Mouse (Mus musculus) midbrain, embryonic 10.5 days (tissue): ENCODE measurements around the gene Smap2. TPM values are rescaled to one million over a fixed set of nuclear protein-coding genes. Genes with fewer than 3 reads are reported as not detected.

Experiments used
- DNase-seq: peaks from one replicate; pipeline ENCODE4 v3.0.0-alpha.2; 2017; ENCODE audit warnings: low spot score
- H3K27ac ChIP-seq: fragments of 300-500 bp; sonication (generic); replicated peaks from 2 replicates; pipeline ENCODE4 v1.5.1; 2016; ENCODE audit warnings: mild to moderate bottlenecking
- H3K27me3 ChIP-seq: fragments of 300-500 bp; sonication (generic); 2 replicates; pipeline ENCODE4 v1.6.1; 2016; ENCODE audit warnings: low read depth, mild to moderate bottlenecking; ENCODE audit not compliant: poor library complexity, severe bottlenecking
- H3K36me3 ChIP-seq: fragments of 300-500 bp; sonication (generic); 2 replicates; pipeline ENCODE4 v1.6.1; 2016; ENCODE audit warnings: mild to moderate bottlenecking, moderate library complexity
- H3K4me1 ChIP-seq: fragments of 300-500 bp; sonication (generic); 2 replicates; pipeline ENCODE4 v1.6.1; 2016
- H3K4me3 ChIP-seq: fragments of 300-500 bp; sonication (generic); 2 replicates; pipeline ENCODE4 v1.5.1; 2016; ENCODE audit warnings: mild to moderate bottlenecking, moderate library complexity
- H3K9me3 ChIP-seq: fragments of 300-500 bp; sonication (generic); replicated peaks from 2 replicates; pipeline ENCODE4 v1.6.1; 2016; ENCODE audit warnings: mild to moderate bottlenecking
- WGBS: fragments of 180-500 bp; shearing (Covaris S2); methylation state at CpG from one replicate; pipeline ENCODE4 v1.1.7; 2016; 5-methylcytosine and 5-hydroxymethylcytosine counted together
- polyA plus RNA-seq: library from polyadenylated mRNA; unstranded; fragments of >200 nt; fragmentation: Nextera tagmentation; extraction: Ambion mirVana; gene quantifications from 2 replicates; pipeline ENCODE4 v1.2.1, GENCODE M21; 2016

The Smap2 gene
- polyA plus RNA-seq, 1 experiment from 2014 or later: 14.0 TPM

- peaks cover 35% of the 10 kb centered on the region for H3K27me3 ChIP-seq
- H3K4me3 ChIP-seq: peak within 1 kb of the TSS; percentile 57
- H3K9me3 ChIP-seq: no peaks in the 10 kb centered on the region
- peaks cover 36% of the 10 kb centered on the region for H3K4me1 ChIP-seq
- WGBS: 3% methylated on average over 46 of the region's 46 CpGs
- no peaks in the 10 kb centered on the region for H3K36me3 ChIP-seq
- peak within 1 kb of the TSS; percentile 69 for H3K27ac ChIP-seq
- DNase-seq: peak; percentile 58
These were observed 22.5 kb upstream of the Smap2 start, which contains the start of gene Col9a2 for GRCm38 (mm10) chr4:121039331-121040115. Col9a2 (plus strand) TSS chr4:121039385.

GRCm38 (mm10) chr4:121033006-121033405, 16.0 kb upstream of the Smap2 start:
- 83% methylated on average over 2 of the region's 2 CpGs for WGBS
- Histone ChIP-seq H3K4me3 (no peak overlapping the region), H3K27ac (no peak overlapping the region), H3K27me3 (peaks cover 6% of the 10 kb centered on the region), H3K4me1 (no peaks in the 10 kb centered on the region), H3K36me3 (no peaks in the 10 kb centered on the region), H3K9me3 (no peaks in the 10 kb centered on the region)
- DNase-seq: no peak

- Histone ChIP-seq H3K27ac (no peak overlapping the region), H3K9me3 (no peaks in the 10 kb centered on the region), H3K27me3 (no peaks in the 10 kb centered on the region), H3K36me3 (no peaks in the 10 kb centered on the region), H3K4me3 (no peak overlapping the region), H3K4me1 (no peaks in the 10 kb centered on the region)
- 64% methylated on average over 4 of the region's 4 CpGs for WGBS
- no peak for DNase-seq
These were observed 14.4 kb upstream of the Smap2 start for GRCm38 (mm10) chr4:121031440-121031839.

GRCm38 (mm10) chr4:121029632-121030031, 12.6 kb upstream of the Smap2 start:
- WGBS: 67% methylated on average over 3 of the region's 3 CpGs
- Histone ChIP-seq H3K27me3 (no peaks in the 10 kb centered on the region), H3K4me3 (no peak overlapping the region), H3K36me3 (no peaks in the 10 kb centered on the region), H3K27ac (no peak overlapping the region), H3K4me1 (no peaks in the 10 kb centered on the region), H3K9me3 (no peaks in the 10 kb centered on the region)
- no peak for DNase-seq

GRCm38 (mm10) chr4:121028659-121029392, 11.8 kb upstream of the Smap2 start:
- WGBS: 29% methylated on average over 14 of the region's 14 CpGs
- no peak overlapping the region for H3K27ac ChIP-seq
- no peaks in the 10 kb centered on the region for H3K36me3 ChIP-seq
- H3K27me3 ChIP-seq: no peaks in the 10 kb centered on the region
- no peaks in the 10 kb centered on the region for H3K4me1 ChIP-seq
- peak; percentile 75 for DNase-seq
- no peak overlapping the region for H3K4me3 ChIP-seq
- H3K9me3 ChIP-seq: no peaks in the 10 kb centered on the region

GRCm38 (mm10) chr4:121028146-121028545, 11.1 kb upstream of the Smap2 start:
- Histone ChIP-seq H3K4me3 (no peak overlapping the region), H3K4me1 (no peaks in the 10 kb centered on the region), H3K27me3 (no peaks in the 10 kb centered on the region), H3K9me3 (no peaks in the 10 kb centered on the region), H3K27ac (no peak overlapping the region), H3K36me3 (no peaks in the 10 kb centered on the region)
- WGBS: 83% methylated on average over 1 of the region's 1 CpGs
- no peak for DNase-seq

GRCm38 (mm10) chr4:121025681-121026080, 8.6 kb upstream of the Smap2 start:
- Histone ChIP-seq H3K4me3 (no peak overlapping the region), H3K27ac (no peak overlapping the region), H3K9me3 (no peaks in the 10 kb centered on the region), H3K4me1 (peaks cover 3% of the 10 kb centered on the region; the same call in 1 of the 2 replicates), H3K27me3 (no peaks in the 10 kb centered on the region), H3K36me3 (no peaks in the 10 kb centered on the region)
- 78% methylated on average over 2 of the region's 2 CpGs for WGBS
- DNase-seq: no peak

- H3K27me3 ChIP-seq: no peaks in the 10 kb centered on the region
- H3K4me1 ChIP-seq: peaks cover 3% of the 10 kb centered on the region; the same call in 1 of the 2 replicates
- H3K36me3 ChIP-seq: no peaks in the 10 kb centered on the region
- 89% methylated on average over 2 of the region's 2 CpGs for WGBS
- no peak for DNase-seq
- no peak overlapping the region for H3K27ac ChIP-seq
- H3K4me3 ChIP-seq: no peak overlapping the region
- no peaks in the 10 kb centered on the region for H3K9me3 ChIP-seq
These were observed 6.9 kb upstream of the Smap2 start for GRCm38 (mm10) chr4:121023941-121024340.

- Histone ChIP-seq H3K27ac (no peak overlapping the region), H3K4me3 (no peak overlapping the region), H3K27me3 (no peaks in the 10 kb centered on the region), H3K4me1 (peaks cover 3% of the 10 kb centered on the region; the same call in 1 of the 2 replicates), H3K9me3 (no peaks in the 10 kb centered on the region), H3K36me3 (no peaks in the 10 kb centered on the region)
- DNase-seq: no peak
- WGBS: 83% methylated on average over 7 of the region's 7 CpGs
These were observed 6.4 kb upstream of the Smap2 start for GRCm38 (mm10) chr4:121023464-121023863.

GRCm38 (mm10) chr4:121021911-121022310, 4.9 kb upstream of the Smap2 start:
- Histone ChIP-seq H3K4me1 (peaks cover 8% of the 10 kb centered on the region), H3K9me3 (no peaks in the 10 kb centered on the region), H3K4me3 (no peak overlapping the region), H3K36me3 (no peaks in the 10 kb centered on the region), H3K27me3 (no peaks in the 10 kb centered on the region), H3K27ac (no peak overlapping the region)
- DNase-seq: no peak

- no peak overlapping the region for H3K27ac ChIP-seq
- H3K4me3 ChIP-seq: no peak overlapping the region
- no peaks in the 10 kb centered on the region for H3K9me3 ChIP-seq
- H3K36me3 ChIP-seq: no peaks in the 10 kb centered on the region
- 87% methylated on average over 10 of the region's 10 CpGs for WGBS
- no peaks in the 10 kb centered on the region for H3K27me3 ChIP-seq
- DNase-seq: no peak
- H3K4me1 ChIP-seq: peaks cover 21% of the 10 kb centered on the region
These were observed 3.2 kb upstream of the Smap2 start for GRCm38 (mm10) chr4:121020040-121020790.

GRCm38 (mm10) chr4:121018250-121018649, 1.2 kb upstream of the Smap2 start:
- no peak overlapping the region for H3K4me3 ChIP-seq
- no peak for DNase-seq
- peaks cover 26% of the 10 kb centered on the region for H3K4me1 ChIP-seq
- WGBS: 92% methylated on average over 3 of the region's 3 CpGs
- H3K36me3 ChIP-seq: no peaks in the 10 kb centered on the region
- H3K27me3 ChIP-seq: no peaks in the 10 kb centered on the region
- no peaks in the 10 kb centered on the region for H3K9me3 ChIP-seq
- H3K27ac ChIP-seq: no peak overlapping the region
